Mouse (Mus musculus): ENCODE data around the gene BC048562. TPM values are rescaled to one million over a fixed set of nuclear protein-coding genes. Genes with fewer than 3 reads are reported as not detected.

Gene BC048562
- polyA plus RNA-seq, 1 experiment from 2014 or later = not detected

DNA sequence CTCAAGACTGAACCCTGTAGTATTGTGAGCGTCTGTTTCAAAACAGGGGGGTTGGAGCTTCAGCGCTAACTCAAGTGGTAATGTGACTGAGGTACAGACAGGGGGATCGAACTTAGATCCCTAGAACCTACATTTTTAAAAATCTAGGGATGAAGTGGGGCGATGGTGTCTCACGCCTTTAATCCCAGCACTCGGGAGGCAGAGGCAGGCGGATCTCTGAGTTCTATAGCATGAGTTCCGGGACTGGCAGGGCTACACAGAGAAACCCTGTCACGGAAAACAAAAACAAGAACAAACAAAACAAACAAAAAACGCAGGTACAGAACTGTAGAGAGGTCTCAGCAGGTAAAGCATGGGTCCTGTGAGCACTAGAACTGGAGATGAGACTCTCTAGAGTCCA, 20.7 kb downstream of the BC048562 start:
- WGBS = 85% methylated on average over 10 of the region's 10 CpGs
- H3K9me3 ChIP-seq (ENCODE audit: control insufficient read depth, low read length) = no peaks in the 10 kb centered on the region
- H3K4me2 ChIP-seq (ENCODE audit: low read length) = no peak overlapping the region
- peaks cover 7 to 14% of the 10 kb centered on the region in 2 experiments for H3K4me1 ChIP-seq (ENCODE audit: control insufficient read depth in 2 of 2, insufficient read depth in 2 of 2, low read length in 2 of 2)
- ATAC-seq (ENCODE audit: insufficient number of reproducible peaks, insufficient read depth, low FRiP score, low read depth) = no peak
- H3K27me3 ChIP-seq (ENCODE audit: control insufficient read depth, insufficient read depth, low read length) = no peaks in the 10 kb centered on the region
- H3K4me3 ChIP-seq (ENCODE audit: control insufficient read depth in 1 of 2, insufficient read depth in 1 of 2, low read depth in 1 of 2, low read length in 2 of 2) = no peak overlapping the region
- no peak overlapping the region for H3K9ac ChIP-seq (ENCODE audit: low read length)
- no peaks in the 10 kb centered on the region for H3K36me3 ChIP-seq (ENCODE audit: control insufficient read depth, insufficient read depth, low read length)
- H3K27ac ChIP-seq (replicated peaks in 1 of 2; ENCODE audit: control insufficient read depth in 1 of 2, insufficient read depth in 1 of 2, low read depth in 2 of 2, low read length in 2 of 2) = no peak overlapping the region

- WGBS = 82% methylated on average over 1 of the region's 1 CpGs
- ATAC-seq (ENCODE audit: insufficient number of reproducible peaks, insufficient read depth, low FRiP score, low read depth) = no peak
Measured at GRCm38 (mm10) chr9:108459939-108460318, 23.6 kb downstream of the BC048562 start.

GRCm38 (mm10) chr9:108460319-108461178, 24.3 kb downstream of the BC048562 start, which contains the start of gene Ccdc71:
Ccdc71 (plus strand) TSS chr9:108460527.
- Histone ChIP-seq H3K9me3 (ENCODE audit: control insufficient read depth, low read length) (no peaks in the 10 kb centered on the region), H3K9ac (ENCODE audit: low read length) (peak within 1 kb of the TSS; percentile 93), H3K36me3 (ENCODE audit: control insufficient read depth, insufficient read depth, low read length) (peaks cover 30% of the 10 kb centered on the region), H3K4me3 (ENCODE audit: control insufficient read depth in 1 of 2, insufficient read depth in 1 of 2, low read depth in 1 of 2, low read length in 2 of 2) (peak within 1 kb of the TSS; percentile 62 to 84), H3K4me2 (ENCODE audit: low read length) (peak within 1 kb of the TSS; percentile 72), H3K27me3 (ENCODE audit: control insufficient read depth, insufficient read depth, low read length) (no peaks in the 10 kb centered on the region), H3K4me1 (ENCODE audit: control insufficient read depth in 2 of 2, insufficient read depth in 2 of 2, low read length in 2 of 2) (peaks cover 11 to 16% of the 10 kb centered on the region in 2 experiments), H3K27ac (replicated peaks in 1 of 2; ENCODE audit: control insufficient read depth in 1 of 2, insufficient read depth in 1 of 2, low read depth in 2 of 2, low read length in 2 of 2) (peak within 1 kb of the TSS; percentile 69 to 90)
- ATAC-seq (ENCODE audit: insufficient number of reproducible peaks, insufficient read depth, low FRiP score, low read depth) = peak; percentile 74
- under 1% methylated on average over 49 of the region's 52 CpGs for WGBS

More at GRCm38 (mm10) chr9:108459939-108460318, 23.6 kb downstream of the BC048562 start:
- H3K9ac ChIP-seq (ENCODE audit: low read length) = peak overlapping the region; percentile 93; the same call in 1 of the 2 replicates
- H3K4me3 ChIP-seq (ENCODE audit: control insufficient read depth in 1 of 2, insufficient read depth in 1 of 2, low read depth in 1 of 2, low read length in 2 of 2) = peak overlapping the region; percentile 62 to 84
- H3K36me3 ChIP-seq (ENCODE audit: control insufficient read depth, insufficient read depth, low read length) = peaks cover 24% of the 10 kb centered on the region
- peaks cover 11 to 16% of the 10 kb centered on the region in 2 experiments for H3K4me1 ChIP-seq (ENCODE audit: control insufficient read depth in 2 of 2, insufficient read depth in 2 of 2, low read length in 2 of 2)
- H3K4me2 ChIP-seq (ENCODE audit: low read length) = peak overlapping the region; percentile 72
- peak overlapping the region; percentile 69 to 90; a peak in 2 of 4 replicates for H3K27ac ChIP-seq (replicated peaks in 1 of 2; ENCODE audit: control insufficient read depth in 1 of 2, insufficient read depth in 1 of 2, low read depth in 2 of 2, low read length in 2 of 2)
- H3K9me3 ChIP-seq (ENCODE audit: control insufficient read depth, low read length) = no peaks in the 10 kb centered on the region
- H3K27me3 ChIP-seq (ENCODE audit: control insufficient read depth, insufficient read depth, low read length) = no peaks in the 10 kb centered on the region

DNA sequence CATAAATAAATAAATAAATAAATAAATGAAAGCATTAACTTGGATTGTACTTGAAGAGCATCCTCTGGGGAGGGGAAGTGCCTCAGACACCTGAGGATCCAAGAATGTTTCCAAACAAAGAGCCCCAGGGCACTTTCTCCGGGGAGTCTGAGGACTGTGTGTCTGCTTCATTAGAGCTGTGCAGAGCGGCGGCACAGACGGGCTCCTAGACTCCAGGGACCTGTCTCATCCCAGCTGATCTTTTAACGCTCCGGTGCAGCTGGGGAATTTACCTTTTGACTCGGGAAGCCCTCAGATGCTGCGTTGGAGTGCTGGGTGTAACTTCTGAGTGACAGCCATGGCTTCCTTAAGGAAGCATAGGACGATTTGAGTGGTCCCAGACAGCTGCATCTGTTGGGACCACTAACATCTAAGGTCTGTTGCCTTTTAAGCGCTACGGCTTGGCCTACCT, 24.9 kb downstream of the BC048562 start, which contains the start of gene Klhdc8b:
Klhdc8b (minus strand) TSS at position 401 of the 451 bp plus-strand sequence.
- 26% methylated on average over 11 of the region's 11 CpGs for WGBS
- peaks cover 11 to 16% of the 10 kb centered on the region in 2 experiments for H3K4me1 ChIP-seq (ENCODE audit: control insufficient read depth in 2 of 2, insufficient read depth in 2 of 2, low read length in 2 of 2)
- no peaks in the 10 kb centered on the region for H3K27me3 ChIP-seq (ENCODE audit: control insufficient read depth, insufficient read depth, low read length)
- peak within 1 kb of the TSS; percentile 69 to 90 for H3K27ac ChIP-seq (replicated peaks in 1 of 2; ENCODE audit: control insufficient read depth in 1 of 2, insufficient read depth in 1 of 2, low read depth in 2 of 2, low read length in 2 of 2)
- peak within 1 kb of the TSS; percentile 62 to 84 for H3K4me3 ChIP-seq (ENCODE audit: control insufficient read depth in 1 of 2, insufficient read depth in 1 of 2, low read depth in 1 of 2, low read length in 2 of 2)
- no peak for ATAC-seq (ENCODE audit: insufficient number of reproducible peaks, insufficient read depth, low FRiP score, low read depth)
- H3K9me3 ChIP-seq (ENCODE audit: control insufficient read depth, low read length) = no peaks in the 10 kb centered on the region
- H3K36me3 ChIP-seq (ENCODE audit: control insufficient read depth, insufficient read depth, low read length) = peaks cover 36% of the 10 kb centered on the region
- H3K4me2 ChIP-seq (ENCODE audit: low read length) = peak within 1 kb of the TSS; percentile 72
- peak within 1 kb of the TSS; percentile 93 for H3K9ac ChIP-seq (ENCODE audit: low read length)

GRCm38 (mm10) chr9:108461675-108462074, 25.4 kb downstream of the BC048562 start:
- 91% methylated on average over 5 of the region's 5 CpGs for WGBS
- peak overlapping the region; percentile 62 to 84; a peak in 2 of 4 replicates for H3K4me3 ChIP-seq (ENCODE audit: control insufficient read depth in 1 of 2, insufficient read depth in 1 of 2, low read depth in 1 of 2, low read length in 2 of 2)
- H3K36me3 ChIP-seq (ENCODE audit: control insufficient read depth, insufficient read depth, low read length) = peaks cover 39% of the 10 kb centered on the region
- peak overlapping the region; percentile 93 for H3K9ac ChIP-seq (ENCODE audit: low read length)
- H3K27ac ChIP-seq (replicated peaks in 1 of 2; ENCODE audit: control insufficient read depth in 1 of 2, insufficient read depth in 1 of 2, low read depth in 2 of 2, low read length in 2 of 2) = peak overlapping the region; percentile 47 to 90
- H3K9me3 ChIP-seq (ENCODE audit: control insufficient read depth, low read length) = no peaks in the 10 kb centered on the region
- ATAC-seq (ENCODE audit: insufficient number of reproducible peaks, insufficient read depth, low FRiP score, low read depth) = no peak
- peak overlapping the region; percentile 72 for H3K4me2 ChIP-seq (ENCODE audit: low read length)
- peaks cover 11 to 16% of the 10 kb centered on the region in 2 experiments for H3K4me1 ChIP-seq (ENCODE audit: control insufficient read depth in 2 of 2, insufficient read depth in 2 of 2, low read length in 2 of 2)
- no peaks in the 10 kb centered on the region for H3K27me3 ChIP-seq (ENCODE audit: control insufficient read depth, insufficient read depth, low read length)

DNA sequence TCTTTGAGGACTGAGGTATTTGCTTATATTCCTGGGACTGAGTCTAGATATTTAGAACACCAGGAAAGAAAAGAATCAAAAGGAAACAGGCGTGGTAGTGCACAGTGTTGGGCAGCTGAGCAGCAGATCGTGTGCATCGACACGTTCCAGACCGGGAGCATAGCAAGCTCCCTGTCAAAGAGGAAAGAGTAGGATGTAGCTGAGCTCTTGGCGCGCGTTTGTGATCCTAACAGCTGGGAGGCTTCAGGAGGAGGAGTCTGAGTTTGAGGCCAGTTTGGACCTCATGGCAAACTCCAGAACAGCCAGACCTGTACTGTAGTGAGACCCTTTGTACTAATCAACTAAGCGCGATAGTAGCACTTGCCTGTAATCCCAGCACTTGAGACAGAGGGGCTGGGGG, 25.9 kb downstream of the BC048562 start:
- H3K27me3 ChIP-seq (ENCODE audit: control insufficient read depth, insufficient read depth, low read length) = no peaks in the 10 kb centered on the region
- H3K4me2 ChIP-seq (ENCODE audit: low read length) = peak overlapping the region; percentile 72
- peaks cover 11 to 16% of the 10 kb centered on the region in 2 experiments for H3K4me1 ChIP-seq (ENCODE audit: control insufficient read depth in 2 of 2, insufficient read depth in 2 of 2, low read length in 2 of 2)
- peaks cover 39% of the 10 kb centered on the region for H3K36me3 ChIP-seq (ENCODE audit: control insufficient read depth, insufficient read depth, low read length)
- ATAC-seq (ENCODE audit: insufficient number of reproducible peaks, insufficient read depth, low FRiP score, low read depth) = no peak
- 65% methylated on average over 10 of the region's 10 CpGs for WGBS
- H3K9ac ChIP-seq (ENCODE audit: low read length) = no peak overlapping the region
- H3K9me3 ChIP-seq (ENCODE audit: control insufficient read depth, low read length) = no peaks in the 10 kb centered on the region
- H3K27ac ChIP-seq (replicated peaks in 1 of 2; ENCODE audit: control insufficient read depth in 1 of 2, insufficient read depth in 1 of 2, low read depth in 2 of 2, low read length in 2 of 2) = peak overlapping the region; percentile 51 to 90
- no peak overlapping the region for H3K4me3 ChIP-seq (ENCODE audit: control insufficient read depth in 1 of 2, insufficient read depth in 1 of 2, low read depth in 1 of 2, low read length in 2 of 2)

- no peaks in the 10 kb centered on the region for H3K27me3 ChIP-seq (ENCODE audit: control insufficient read depth, insufficient read depth, low read length)
- no peak overlapping the region for H3K4me3 ChIP-seq (ENCODE audit: control insufficient read depth in 1 of 2, insufficient read depth in 1 of 2, low read depth in 1 of 2, low read length in 2 of 2)
- no peaks in the 10 kb centered on the region for H3K9me3 ChIP-seq (ENCODE audit: control insufficient read depth, low read length)
- no peak overlapping the region for H3K27ac ChIP-seq (replicated peaks in 1 of 2; ENCODE audit: control insufficient read depth in 1 of 2, insufficient read depth in 1 of 2, low read depth in 2 of 2, low read length in 2 of 2)
- ATAC-seq (ENCODE audit: insufficient number of reproducible peaks, insufficient read depth, low FRiP score, low read depth) = no peak
- H3K36me3 ChIP-seq (ENCODE audit: control insufficient read depth, insufficient read depth, low read length) = peaks cover 39% of the 10 kb centered on the region
- no peak overlapping the region for H3K4me2 ChIP-seq (ENCODE audit: low read length)
- no peak overlapping the region for H3K9ac ChIP-seq (ENCODE audit: low read length)
- WGBS = 93% methylated on average over 9 of the region's 9 CpGs
- peaks cover 11 to 16% of the 10 kb centered on the region in 2 experiments for H3K4me1 ChIP-seq (ENCODE audit: control insufficient read depth in 2 of 2, insufficient read depth in 2 of 2, low read length in 2 of 2)
Measured at GRCm38 (mm10) chr9:108463713-108464112, 27.4 kb downstream of the BC048562 start.
